Mouse (Mus musculus): ENCODE measurements around the gene H2-T3. TPM values are rescaled to one million over a fixed set of nuclear protein-coding genes. Genes with fewer than 3 reads are reported as not detected.

Gene H2-T3
- polyA plus RNA-seq, 1 experiment = not detected

DNA sequence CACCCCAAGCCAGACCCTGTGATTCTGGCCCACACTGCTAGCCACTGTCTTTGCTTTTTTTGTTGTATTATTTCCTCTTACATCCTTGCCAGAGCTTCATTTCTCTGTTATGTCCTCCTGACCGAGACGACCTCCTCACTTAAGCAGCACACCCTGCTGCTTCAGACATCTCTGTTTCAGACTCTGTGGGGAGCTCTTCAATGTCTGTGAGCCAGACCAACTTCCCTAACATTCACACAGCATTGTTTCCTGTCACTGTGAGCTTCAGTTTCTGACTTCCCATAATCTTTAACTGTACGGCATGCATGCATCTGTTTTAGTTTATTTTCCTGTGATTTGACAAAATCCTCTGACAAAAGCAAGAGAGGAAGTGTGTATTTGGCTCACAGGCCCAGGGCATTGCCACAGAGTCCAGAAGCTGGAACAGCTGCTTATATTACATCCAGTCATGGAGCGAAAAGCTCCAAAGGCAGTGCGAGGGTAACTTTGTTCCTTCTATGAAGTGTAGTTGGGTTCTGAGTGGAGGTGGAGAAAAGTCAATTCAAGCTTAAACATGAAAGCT is 28.6 kb upstream of the H2-T3 start:
- no peaks in the 10 kb centered on the region for H3K4me1 ChIP-seq (ENCODE audit: control insufficient read depth)
- H3K27me3 ChIP-seq (ENCODE audit: control insufficient read depth) = peaks cover 39% of the 10 kb centered on the region
- TF ChIP-seq GATA1 (IDR thresholded peaks at IDR 0.05; ENCODE audit: low read length) (no peak), TAL1 (IDR thresholded peaks at IDR 0.05; ENCODE audit: low read length) (no peak)
- no peak overlapping the region for H3K4me3 ChIP-seq (replicated peaks)
- H3K36me3 ChIP-seq (ENCODE audit: control insufficient read depth) = no peaks in the 10 kb centered on the region
- H3K9me3 ChIP-seq (ENCODE audit: control insufficient read depth, low read length) = no peaks in the 10 kb centered on the region

DNA sequence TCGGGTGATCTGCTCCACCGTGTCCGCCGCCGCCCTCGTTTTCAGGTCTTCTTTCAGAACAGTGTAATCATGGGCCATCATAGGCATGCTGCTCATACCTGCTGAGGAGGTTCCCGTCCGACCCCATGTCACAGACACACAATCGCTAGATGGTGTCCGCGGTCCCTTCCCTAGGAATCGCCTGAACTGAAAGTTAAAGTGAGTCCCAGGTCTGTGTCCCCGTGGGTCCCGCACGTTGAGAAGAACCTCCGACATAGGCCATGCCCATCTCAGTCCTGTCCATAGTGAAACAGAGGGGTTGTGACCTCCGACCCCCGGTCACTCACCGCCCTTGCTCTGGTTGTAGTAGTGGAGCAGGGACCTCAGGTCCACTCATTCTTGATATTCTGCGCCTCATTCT is 25.5 kb upstream of the H2-T3 start:
- H3K27me3 ChIP-seq (ENCODE audit: control insufficient read depth) = peaks cover 39% of the 10 kb centered on the region

DNA sequence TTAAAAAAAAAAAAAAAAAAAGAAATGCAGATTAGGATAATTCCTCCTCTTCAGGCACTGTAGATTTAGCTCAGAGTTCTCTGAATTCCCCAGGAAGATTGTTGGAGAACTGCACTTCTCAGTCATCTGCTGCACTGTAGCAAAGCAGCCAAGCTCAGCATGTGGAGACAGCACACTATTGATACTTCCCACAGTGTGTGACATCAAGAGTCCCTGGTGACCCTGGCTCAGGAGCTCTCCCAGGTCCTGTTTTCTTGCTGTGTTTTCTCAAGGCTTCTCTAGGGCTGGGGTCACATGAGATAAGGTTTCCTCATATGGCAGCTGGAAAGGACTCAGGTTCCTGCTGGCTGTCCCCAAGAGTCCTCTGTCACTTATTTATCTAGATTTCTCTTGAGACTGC is 16.8 kb upstream of the H2-T3 start:
- no peaks in the 10 kb centered on the region for H3K9me3 ChIP-seq (ENCODE audit: control insufficient read depth, low read length)
- peaks cover 35% of the 10 kb centered on the region for H3K27me3 ChIP-seq (ENCODE audit: control insufficient read depth)
- H3K4me3 ChIP-seq (replicated peaks) = no peak overlapping the region
- TF ChIP-seq GATA1 (IDR thresholded peaks at IDR 0.05; ENCODE audit: low read length) = no peak
- TF ChIP-seq TAL1 (IDR thresholded peaks at IDR 0.05; ENCODE audit: low read length) = no peak
- no peaks in the 10 kb centered on the region for H3K36me3 ChIP-seq (ENCODE audit: control insufficient read depth)
- H3K4me1 ChIP-seq (ENCODE audit: control insufficient read depth) = no peaks in the 10 kb centered on the region

More for the DNA sequence above, 25.5 kb upstream of the H2-T3 start:
- Histone ChIP-seq H3K36me3 (ENCODE audit: control insufficient read depth) (no peaks in the 10 kb centered on the region), H3K4me1 (ENCODE audit: control insufficient read depth) (no peaks in the 10 kb centered on the region), H3K9me3 (ENCODE audit: control insufficient read depth, low read length) (no peaks in the 10 kb centered on the region), H3K4me3 (replicated peaks) (no peak overlapping the region)
- no peak for TF ChIP-seq GATA1 (IDR thresholded peaks at IDR 0.05; ENCODE audit: low read length)
- no peak for TF ChIP-seq TAL1 (IDR thresholded peaks at IDR 0.05; ENCODE audit: low read length)

DNA sequence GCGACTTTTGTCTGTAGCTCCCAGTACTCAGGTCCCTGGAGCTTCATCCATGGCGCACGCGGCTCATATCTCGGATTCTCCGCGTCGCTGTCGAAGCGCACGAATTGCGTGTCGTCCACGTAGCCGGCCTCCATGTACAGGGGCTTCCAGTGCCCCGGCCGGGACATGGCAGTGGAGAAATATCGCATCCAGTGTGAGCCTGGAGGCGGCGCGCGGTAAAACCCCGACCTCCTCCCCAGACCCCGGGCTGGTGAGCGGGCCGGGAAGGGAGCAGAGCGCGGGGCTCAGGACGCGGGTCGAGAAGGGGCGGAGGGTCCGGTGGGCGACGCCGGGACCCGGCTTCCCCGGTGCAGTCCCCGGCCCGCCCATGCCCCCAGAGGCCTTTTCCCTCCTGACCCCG is 15.8 kb upstream of the H2-T3 start:
- Histone ChIP-seq H3K4me1 (ENCODE audit: control insufficient read depth) (no peaks in the 10 kb centered on the region), H3K36me3 (ENCODE audit: control insufficient read depth) (no peaks in the 10 kb centered on the region), H3K27me3 (ENCODE audit: control insufficient read depth) (peaks cover 35% of the 10 kb centered on the region), H3K9me3 (ENCODE audit: control insufficient read depth, low read length) (no peaks in the 10 kb centered on the region), H3K4me3 (replicated peaks) (no peak overlapping the region)
- no peak for TF ChIP-seq TAL1 (IDR thresholded peaks at IDR 0.05; ENCODE audit: low read length)
- TF ChIP-seq GATA1 (IDR thresholded peaks at IDR 0.05; ENCODE audit: low read length) = no peak

DNA sequence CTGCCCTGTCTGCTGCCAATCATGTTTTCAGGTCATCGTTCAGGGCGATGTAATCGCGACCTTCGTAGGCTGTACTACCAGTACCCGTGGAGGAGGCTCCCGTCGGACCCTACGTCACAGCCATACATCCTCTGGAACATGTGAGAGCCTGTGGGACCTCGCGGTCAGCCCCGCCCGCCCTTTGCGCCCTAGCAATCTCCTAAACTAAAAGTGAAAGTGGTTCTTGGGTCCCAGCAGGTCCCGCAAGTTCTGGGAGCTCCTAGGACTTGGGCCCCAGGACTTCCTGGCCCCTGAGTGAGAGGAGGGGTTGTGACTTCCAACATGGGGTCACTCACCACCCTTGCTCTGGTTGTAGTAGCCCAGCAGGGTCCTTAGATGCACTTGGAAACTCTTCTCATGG is 15.4 kb upstream of the H2-T3 start:
- TF ChIP-seq TAL1 (IDR thresholded peaks at IDR 0.05; ENCODE audit: low read length) = no peak
- H3K4me1 ChIP-seq (ENCODE audit: control insufficient read depth) = no peaks in the 10 kb centered on the region
- H3K27me3 ChIP-seq (ENCODE audit: control insufficient read depth) = peaks cover 35% of the 10 kb centered on the region
- H3K36me3 ChIP-seq (ENCODE audit: control insufficient read depth) = no peaks in the 10 kb centered on the region
- H3K9me3 ChIP-seq (ENCODE audit: control insufficient read depth, low read length) = no peaks in the 10 kb centered on the region
- H3K4me3 ChIP-seq (replicated peaks) = peak overlapping the region; percentile 29

DNA sequence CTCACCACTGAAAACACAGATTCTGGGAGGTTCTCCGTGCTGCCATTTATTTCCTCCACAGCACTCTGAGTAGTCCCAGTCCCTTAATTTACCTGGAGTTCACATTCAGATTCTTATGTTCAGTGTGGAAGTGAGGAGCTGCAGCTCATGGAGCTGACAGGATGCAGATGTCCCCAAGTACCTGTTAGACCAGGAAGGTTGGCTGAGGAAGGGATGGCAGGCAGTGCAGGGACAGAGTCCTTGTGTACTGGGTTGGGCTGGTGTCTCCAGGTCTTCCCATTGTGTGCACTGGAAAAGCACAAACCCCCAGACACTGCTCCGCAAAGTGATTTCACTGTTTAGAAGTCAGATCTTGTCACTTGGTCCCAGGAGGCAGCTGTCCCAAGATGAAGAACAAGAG is 11.8 kb upstream of the H2-T3 start:
- H3K4me1 ChIP-seq (ENCODE audit: control insufficient read depth) = no peaks in the 10 kb centered on the region
- H3K9me3 ChIP-seq (ENCODE audit: control insufficient read depth, low read length) = no peaks in the 10 kb centered on the region
- H3K27me3 ChIP-seq (ENCODE audit: control insufficient read depth) = peaks cover 30% of the 10 kb centered on the region
- TF ChIP-seq TAL1 (IDR thresholded peaks at IDR 0.05; ENCODE audit: low read length) (no peak), GATA1 (IDR thresholded peaks at IDR 0.05; ENCODE audit: low read length) (no peak)
- H3K4me3 ChIP-seq (replicated peaks) = no peak overlapping the region
- no peaks in the 10 kb centered on the region for H3K36me3 ChIP-seq (ENCODE audit: control insufficient read depth)

DNA sequence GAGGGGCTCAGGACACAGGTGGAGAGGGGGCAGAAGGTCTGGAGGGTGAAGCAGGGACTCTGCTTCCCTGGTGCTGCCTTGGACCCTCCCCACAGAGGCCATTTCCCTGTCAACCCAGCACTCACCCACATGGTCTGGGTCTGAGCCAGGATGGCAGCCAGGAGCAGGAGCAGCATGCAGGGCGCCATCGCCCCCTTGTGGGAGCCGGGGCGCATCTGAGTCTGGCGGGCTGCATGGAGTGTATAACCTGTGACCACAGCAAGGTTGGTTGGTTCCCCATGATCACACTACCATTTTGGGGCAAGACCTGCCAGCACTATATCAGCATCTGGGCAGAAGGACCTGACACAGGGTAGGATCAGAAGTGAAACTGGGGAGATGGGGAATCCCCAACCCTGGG is 8.2 kb upstream of the H2-T3 start:
- Histone ChIP-seq H3K4me3 (replicated peaks) (no peak overlapping the region), H3K27me3 (ENCODE audit: control insufficient read depth) (peaks cover 6% of the 10 kb centered on the region; the same call in 1 of the 2 replicates)

DNA sequence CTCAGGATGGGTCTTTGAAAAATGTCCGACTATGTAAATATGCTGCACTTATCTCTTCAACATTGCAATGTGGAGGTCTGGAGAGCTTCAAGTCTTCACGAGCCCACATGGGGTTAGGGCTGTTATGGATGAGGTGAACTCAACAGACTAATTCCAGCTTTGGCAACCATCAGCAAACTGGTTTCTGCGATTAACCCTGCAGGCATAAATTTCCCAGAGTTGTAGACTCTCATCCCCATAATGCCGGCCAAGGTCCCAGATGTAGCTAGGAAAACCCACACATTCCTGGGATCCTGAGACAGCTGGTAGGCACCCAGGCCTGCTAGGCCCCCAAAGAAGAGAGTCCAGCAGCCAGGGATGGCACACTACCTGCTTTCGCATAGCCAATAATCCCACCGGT is 4.4 kb upstream of the H2-T3 start:
- Histone ChIP-seq H3K9me3 (ENCODE audit: control insufficient read depth, low read length) (no peaks in the 10 kb centered on the region), H3K36me3 (ENCODE audit: control insufficient read depth) (no peaks in the 10 kb centered on the region), H3K4me3 (replicated peaks) (no peak overlapping the region), H3K4me1 (ENCODE audit: control insufficient read depth) (no peaks in the 10 kb centered on the region), H3K27me3 (ENCODE audit: control insufficient read depth) (peaks cover 11% of the 10 kb centered on the region)
- TF ChIP-seq GATA1 (IDR thresholded peaks at IDR 0.05; ENCODE audit: low read length) (no peak), TAL1 (IDR thresholded peaks at IDR 0.05; ENCODE audit: low read length) (no peak)

More for the DNA sequence above, 8.2 kb upstream of the H2-T3 start:
- Histone ChIP-seq H3K4me1 (ENCODE audit: control insufficient read depth) (no peaks in the 10 kb centered on the region), H3K36me3 (ENCODE audit: control insufficient read depth) (no peaks in the 10 kb centered on the region), H3K9me3 (ENCODE audit: control insufficient read depth, low read length) (no peaks in the 10 kb centered on the region)
- TF ChIP-seq TAL1 (IDR thresholded peaks at IDR 0.05; ENCODE audit: low read length) (no peak), GATA1 (IDR thresholded peaks at IDR 0.05; ENCODE audit: low read length) (no peak)

DNA sequence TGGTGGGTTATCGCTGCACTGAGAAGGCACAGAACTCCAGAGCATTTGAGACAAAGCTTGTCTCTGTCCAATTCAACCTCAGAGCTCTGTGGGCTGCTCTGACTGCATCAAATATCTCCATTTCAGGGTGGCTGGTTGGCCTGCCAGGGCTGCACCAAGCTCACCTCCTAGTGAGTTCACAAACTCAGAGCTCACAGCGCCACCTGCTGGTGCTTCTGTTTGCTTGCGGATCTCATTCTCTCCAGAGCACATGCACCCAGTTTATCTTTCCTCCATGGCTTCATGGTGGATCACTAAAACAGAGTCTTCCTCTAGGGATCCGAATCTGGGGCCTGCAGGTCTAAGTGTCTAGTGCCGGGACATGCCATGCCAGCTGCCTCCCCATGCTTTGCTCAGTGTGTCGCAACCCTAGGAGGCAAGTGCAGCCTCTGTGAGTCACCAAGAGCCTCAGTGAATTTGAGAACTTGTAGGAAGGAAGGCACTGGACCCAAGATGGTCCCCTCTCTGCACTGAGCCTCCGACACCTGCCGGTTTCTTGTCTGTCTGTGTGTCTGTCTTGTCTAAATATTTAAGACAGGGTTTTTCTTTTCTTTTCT is 3.6 kb upstream of the H2-T3 start:
- H3K4me3 ChIP-seq (replicated peaks) = no peak overlapping the region
- peaks cover 17% of the 10 kb centered on the region for H3K27me3 ChIP-seq (ENCODE audit: control insufficient read depth)
- H3K9me3 ChIP-seq (ENCODE audit: control insufficient read depth, low read length) = no peaks in the 10 kb centered on the region
- TF ChIP-seq TAL1 (IDR thresholded peaks at IDR 0.05; ENCODE audit: low read length) = no peak
- TF ChIP-seq GATA1 (IDR thresholded peaks at IDR 0.05; ENCODE audit: low read length) = no peak
- no peaks in the 10 kb centered on the region for H3K36me3 ChIP-seq (ENCODE audit: control insufficient read depth)
- no peaks in the 10 kb centered on the region for H3K4me1 ChIP-seq (ENCODE audit: control insufficient read depth)

DNA sequence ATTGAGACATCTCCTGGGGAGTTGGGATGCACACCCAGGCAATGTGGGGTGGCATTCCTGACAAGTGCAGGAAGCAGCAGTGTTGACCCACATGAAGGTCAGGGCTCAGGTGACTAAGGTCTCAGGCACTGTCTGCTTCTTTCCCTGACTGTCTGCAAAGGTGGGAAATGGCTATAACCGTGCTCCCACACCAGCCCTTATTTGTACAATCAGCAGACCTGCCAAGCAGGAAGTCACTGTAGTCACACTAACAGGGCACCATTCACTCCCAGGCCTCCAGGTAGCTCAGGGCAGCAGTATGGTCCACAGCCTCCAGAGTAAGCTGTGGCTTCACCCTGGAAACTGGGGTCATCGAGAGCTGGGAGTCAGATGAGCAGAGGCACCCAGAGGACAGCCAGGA is 2.3 kb upstream of the H2-T3 start:
- no peak for TF ChIP-seq TAL1 (IDR thresholded peaks at IDR 0.05; ENCODE audit: low read length)
- no peak for TF ChIP-seq GATA1 (IDR thresholded peaks at IDR 0.05; ENCODE audit: low read length)
- H3K9me3 ChIP-seq (ENCODE audit: control insufficient read depth, low read length) = no peaks in the 10 kb centered on the region
- H3K27me3 ChIP-seq (ENCODE audit: control insufficient read depth) = peaks cover 23% of the 10 kb centered on the region
- H3K4me3 ChIP-seq (replicated peaks) = no peak overlapping the region
- no peaks in the 10 kb centered on the region for H3K4me1 ChIP-seq (ENCODE audit: control insufficient read depth)
- no peaks in the 10 kb centered on the region for H3K36me3 ChIP-seq (ENCODE audit: control insufficient read depth)
